Mouse (Mus musculus) stomach, postnatal 0 days (tissue): Measurements from ENCODE around the gene Tpp2.

ENCODE experiments used
- CTCF ChIP-seq: IDR thresholded peaks from 2 replicates; pipeline ENCODE4 v1.5.1; 2016; ENCODE audit warnings: antibody characterized with exemption, low read depth, mild to moderate bottlenecking, moderate library complexity
- EP300 ChIP-seq: optimal IDR thresholded peaks from 2 replicates; pipeline ENCODE3; 2016; ENCODE audit warnings: antibody characterized with exemption

GRCm38 (mm10) chr1:43897987-43898386 is 35.5 kb upstream of the Tpp2 start:
- TF ChIP-seq CTCF (no peak), EP300 (no peak)
